Mouse (Mus musculus) ES-Bruce4 (cell line): ENCODE measurements at regions not wholly inside any gene's neighbourhood (a gene's known extent, or its start where the extent isn't known, plus 50 kb on each side); places are given as distances from the start of the nearest gene placed in this dataset.

Experiments
- CTCF ChIP-seq: IDR thresholded peaks from one replicate; pipeline ENCODE4 v1.8.1; 2011; ENCODE audit warnings: low read depth, low read length
- EP300 ChIP-seq: IDR thresholded peaks from 2 replicates; pipeline ENCODE4 v1.6.1; 2011; ENCODE audit warnings: low read depth, low read length; ENCODE audit not compliant: insufficient read depth
- POLR2A ChIP-seq: IDR thresholded peaks from one replicate; pipeline ENCODE4 v1.8.1; 2011; ENCODE audit warnings: low read length; ENCODE audit not compliant: insufficient read depth

GRCm38 (mm10) chr7:40381244-40381643, 516.9 kb upstream of the Vstm2b start:
- TF ChIP-seq EP300 (no peak), POLR2A (no peak), CTCF (no peak)
